Mouse (Mus musculus) liver, embryonic 14.5 days (tissue): ENCODE data around the gene Lmx1a.

Experiments
- CTCF ChIP-seq: IDR thresholded peaks from 2 replicates; pipeline ENCODE4 v1.5.1; 2016; ENCODE audit warnings: antibody characterized with exemption, low read depth, control low read depth
- EP300 ChIP-seq: IDR thresholded peaks from 2 replicates; pipeline ENCODE4 v1.6.1; 2016; ENCODE audit warnings: antibody characterized with exemption, low read depth

GRCm38 (mm10) chr1:167699706-167700105 lies 10.7 kb downstream of the Lmx1a start:
- no peak for TF ChIP-seq CTCF
- no peak for TF ChIP-seq EP300
